Mouse (Mus musculus) neutrophil, adult 65 days (primary cell): ENCODE results near the gene Svbp. TPM values are rescaled to one million over a fixed set of nuclear protein-coding genes. Genes with fewer than 3 reads are reported as not detected.

ENCODE experiments used
- total RNA-seq: library from RNA; stranded (reverse); gene quantifications from 2 replicates; pipeline ENCODE4 v1.2.4, GENCODE M21; 2023

Svbp gene
- 5.2 and 7.2 TPM in 2 replicates for total RNA-seq

GRCm38 (mm10) chr4:119194909-119195581 is at the start of gene Svbp:
TSS of gene Svbp (plus strand) at chr4:119195306.

GRCm38 (mm10) chr4:119173851-119174453 is 21.2 kb upstream of the Svbp start, which contains the start of gene Zfp691:
TSS of gene Zfp691 (minus strand) at chr4:119174195.

DNA sequence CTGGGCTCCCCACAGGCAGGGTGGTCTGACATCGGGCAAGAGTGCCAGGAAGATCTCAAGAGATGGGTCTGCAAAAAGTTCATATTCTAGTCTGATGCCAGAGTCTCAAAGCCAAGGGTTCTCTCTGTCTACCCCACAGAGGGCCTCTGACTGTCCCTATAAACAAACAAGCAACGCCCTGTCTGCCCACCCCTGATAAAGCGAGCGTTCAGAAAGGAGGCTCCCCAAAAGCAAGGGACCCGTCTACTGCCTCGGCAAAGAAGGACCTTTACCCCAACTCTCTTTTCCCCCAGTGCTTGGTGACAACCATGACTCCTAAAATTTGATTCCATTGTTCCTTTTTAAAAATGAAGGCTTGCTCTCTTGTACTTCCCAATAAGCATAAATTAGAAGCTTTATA is 5.2 kb upstream of the Svbp start, which contains the start of gene Ermap:
Ermap (minus strand) TSS at position 148 of the 400 bp plus-strand sequence.

DNA sequence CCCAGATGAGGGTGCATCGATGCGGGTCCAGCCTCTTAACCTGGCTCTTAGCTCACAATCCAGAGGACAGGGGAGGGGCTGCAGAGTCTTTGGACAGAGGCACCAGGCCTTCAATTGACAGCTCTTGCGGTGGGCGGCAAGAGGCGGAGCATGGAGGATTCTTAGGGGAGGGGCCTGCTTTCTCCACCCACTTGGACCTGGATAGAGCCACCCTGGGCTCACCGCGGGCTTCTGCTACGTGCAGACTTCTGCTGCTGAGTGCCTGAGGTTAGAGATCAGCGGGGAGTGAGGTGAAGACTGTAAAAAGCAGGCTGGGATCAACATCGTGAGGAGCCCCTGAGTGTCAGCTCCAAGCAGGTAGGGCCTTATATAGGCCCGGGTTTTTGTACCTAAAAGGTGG is 23.1 kb downstream of the Svbp start, which contains the start of gene Tmem269:
Tmem269 (minus strand) TSS at position 49 of the 400 bp plus-strand sequence.

DNA sequence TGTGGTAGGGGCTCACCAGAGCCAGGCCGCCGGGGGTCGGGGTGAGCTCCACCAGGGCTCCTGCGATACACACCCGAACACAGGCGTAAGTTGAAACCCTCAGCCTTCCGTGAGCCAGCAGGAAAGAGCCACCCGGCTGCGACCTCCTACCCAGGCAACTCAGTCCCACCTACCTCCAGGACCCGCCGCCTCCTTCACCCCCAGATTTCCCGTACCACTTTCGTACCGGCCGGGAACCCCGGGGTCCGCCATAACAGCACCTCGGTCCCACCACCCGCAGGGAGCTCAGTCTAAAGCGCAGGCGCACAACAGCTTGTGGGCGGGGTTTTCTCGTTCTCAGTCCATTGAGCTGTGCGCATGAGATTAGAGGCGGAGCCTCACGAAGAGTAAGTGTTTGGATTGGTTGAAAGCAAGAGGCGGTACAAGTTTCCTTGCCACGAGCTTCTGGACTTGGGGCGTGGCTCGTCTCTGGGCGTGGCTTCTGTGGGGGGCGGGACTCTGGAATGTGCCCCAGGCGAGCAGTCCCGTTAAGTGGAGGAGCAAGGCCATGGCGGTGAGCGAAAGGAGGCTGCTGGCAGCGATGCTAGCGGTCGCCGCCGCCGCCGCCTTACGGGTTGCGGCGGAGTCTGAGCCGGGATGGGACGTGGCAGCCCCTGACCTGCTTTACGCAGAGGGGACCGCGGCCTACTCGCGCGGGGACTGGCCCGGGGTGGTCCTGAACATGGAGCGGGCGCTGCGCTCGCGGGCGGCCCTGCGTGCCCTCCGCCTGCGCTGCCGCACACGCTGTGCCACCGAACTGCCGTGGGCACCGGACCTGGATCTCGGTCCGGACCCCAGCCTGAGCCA is 37.5 kb downstream of the Svbp start, which contains the start of the genes AU022252 and P3h1:
AU022252 (minus strand) TSS at position 303 of the 846 bp plus-strand sequence.
P3h1 (plus strand) TSS at position 506 of the 846 bp plus-strand sequence.

Other genes with a start within 250 kb of the Svbp start
- gene Lao1, start 233.7 kb upstream of the Svbp start, total RNA-seq: not detected in 2 replicates
- gene Slc2a1, start 86.6 kb upstream of the Svbp start, total RNA-seq: 47.9 and 69.2 TPM in 2 replicates
- 3.4 and 5.6 TPM in 2 replicates for gene Zfp691, start 21.1 kb upstream of the Svbp start, total RNA-seq
- gene Ermap, start 5.3 kb upstream of the Svbp start, total RNA-seq: 3.8 and 7.3 TPM in 2 replicates
- gene Tmem269, start 22.9 kb downstream of the Svbp start, total RNA-seq: not detected in 2 replicates
- 2.3 and 4.0 TPM in 2 replicates for gene AU022252, start 37.4 kb downstream of the Svbp start, total RNA-seq
- gene P3h1, start 37.6 kb downstream of the Svbp start, total RNA-seq: 1.5 and 4.1 TPM in 2 replicates
- not detected in 2 replicates for gene Cldn19, start 60.1 kb downstream of the Svbp start, total RNA-seq
- gene Ybx1, start 99.3 kb downstream of the Svbp start, total RNA-seq: 294 and 313 TPM in 2 replicates
- 14.5 and 19.0 TPM in 2 replicates for gene Ppih, start 125.2 kb downstream of the Svbp start, total RNA-seq
- not detected in 2 replicates for gene Ccdc30, start 220.2 kb downstream of the Svbp start, total RNA-seq
- 0.51 and 1.3 TPM in 2 replicates for gene Ppcs, start 227.1 kb downstream of the Svbp start, total RNA-seq
- gene Zmynd12, start 227.5 kb downstream of the Svbp start, total RNA-seq: not detected in 2 replicates